Mouse (Mus musculus): ENCODE data around the gene Paqr9. TPM values are rescaled to one million over a fixed set of nuclear protein-coding genes. Genes with fewer than 3 reads are reported as not detected.
A peak's percentile ranks its signal among the peaks of the same experiment; 100 is the strongest.

Paqr9 gene
- total and polyA plus RNA-seq, 3 experiments = not detected

DNA sequence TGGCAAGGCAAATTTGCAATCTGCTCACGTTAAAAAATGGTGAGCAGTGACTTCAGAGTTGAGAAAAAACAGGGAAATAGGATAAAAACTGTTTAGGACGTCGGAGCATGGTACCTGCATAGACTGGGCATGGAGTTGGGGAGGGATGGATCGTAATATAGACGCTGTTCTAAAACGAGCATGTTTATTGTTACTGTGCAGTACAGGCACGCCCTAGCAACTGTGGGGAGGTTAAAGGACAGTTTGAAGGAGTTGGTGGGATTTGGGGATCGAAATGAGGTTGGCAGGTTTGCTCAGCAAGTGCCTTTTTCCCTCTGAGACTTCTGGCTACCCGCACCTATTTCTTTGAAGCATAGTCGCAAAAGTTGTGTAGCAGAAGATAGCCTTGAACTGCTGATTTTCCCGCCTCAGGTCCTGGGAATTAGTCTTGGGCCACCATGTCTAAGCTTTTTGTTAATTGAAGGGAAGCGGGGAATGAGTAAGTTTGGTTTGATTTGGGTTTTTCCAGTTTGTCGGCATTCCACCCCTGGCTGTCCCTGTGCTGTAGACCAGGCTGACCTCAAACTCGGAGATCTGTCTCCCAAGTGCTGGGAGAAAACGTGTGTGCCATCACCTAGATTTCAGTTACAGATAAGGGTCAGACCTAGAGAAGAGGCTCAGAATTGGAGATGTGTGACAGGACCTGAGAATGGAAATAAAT, 47.0 kb upstream of the Paqr9 start:
- H3K9me3 ChIP-seq (replicated peaks; ENCODE audit: low read length) = no peaks in the 10 kb centered on the region
- peak; percentile 26 for DNase-seq (ENCODE audit: extremely low read depth)
- in situ Hi-C loops (cut with MboI; ENCODE audit: low pct_ligation_motif_present, low pct_unique_long_range_greater_than_20kb, low sequenced_read_pairs) = no loop called here
- peak overlapping the region; percentile 52 for H3K4me2 ChIP-seq (ENCODE audit: insufficient read depth, low read depth, poor library complexity, severe bottlenecking)
- no peaks in the 10 kb centered on the region for H3K27me3 ChIP-seq (replicated peaks)
- dilution Hi-C loops (cut with MboI; ENCODE audit: extremely low pct_ligation_motif_present, extremely low pct_unique_long_range_greater_than_20kb, low sequenced_read_pairs) = no loop called here
- peaks cover 36% of the 10 kb centered on the region for H3K79me2 ChIP-seq (replicated peaks; ENCODE audit: control insufficient read depth, extremely low read depth, insufficient read depth, poor library complexity, severe bottlenecking)
- H3K9ac ChIP-seq (ENCODE audit: insufficient read depth, low read depth) = peak overlapping the region; percentile 76
- H3K36me3 ChIP-seq (replicated peaks in 1 of 2; ENCODE audit: control insufficient read depth in 1 of 2, insufficient read depth in 1 of 2, low read length in 1 of 2) = peaks cover 0 to 8% of the 10 kb centered on the region in 2 experiments
- TF ChIP-seq GABPA (IDR thresholded peaks at IDR 0.05; ENCODE audit: insufficient replicate concordance, low read depth, low read length) (no peak), ZNF384 (IDR thresholded peaks at IDR 0.05; ENCODE audit: low read depth, low read length) (no peak), MAFK (IDR thresholded peaks at IDR 0.05; ENCODE audit: insufficient replicate concordance, low read length) (0 out of 2 replicates have a peak, but pooled peaks have one; percentile 2), TCF12 (IDR thresholded peaks at IDR 0.05; ENCODE audit: low read depth, low read length) (no peak), JUN (IDR thresholded peaks at IDR 0.05; ENCODE audit: insufficient read depth, low read depth, low read length) (no peak), RAD21 (IDR thresholded peaks at IDR 0.05; ENCODE audit: low read depth, low read length) (no peak), SMC3 (IDR thresholded peaks at IDR 0.05; ENCODE audit: low read depth, low read length) (no peak), HCFC1 (IDR thresholded peaks at IDR 0.05; ENCODE audit: low read depth, low read length) (no peak), MAZ (IDR thresholded peaks at IDR 0.05; ENCODE audit: low read depth, low read length) (no peak), EP300 (IDR thresholded peaks at IDR 0.05; ENCODE audit: low read length) (no peak), UBTF (IDR thresholded peaks at IDR 0.05; ENCODE audit: low read depth, low read length) (no peak), PAX5 (IDR thresholded peaks at IDR 0.05; ENCODE audit: low read length) (no peak), USF1 (IDR thresholded peaks at IDR 0.05; ENCODE audit: low read depth, low read length) (no peak), CTCF (conservative IDR thresholded peaks at IDR 0.05 in 1 of 2, IDR thresholded peaks at IDR 0.05 in 1 of 2; ENCODE audit: low read depth in 2 of 2, low read length in 2 of 2) (no peak), MXI1 (IDR thresholded peaks at IDR 0.05; ENCODE audit: low read depth, low read length) (no peak), MYC (IDR thresholded peaks at IDR 0.05; ENCODE audit: low read depth, low read length) (no peak), BHLHE40 (IDR thresholded peaks at IDR 0.05; ENCODE audit: low read depth, low read length) (no peak), SIN3A (IDR thresholded peaks at IDR 0.05; ENCODE audit: low read length) (no peak), USF2 (conservative IDR thresholded peaks at IDR 0.05; ENCODE audit: low read depth, low read length) (no peak), TBP (conservative IDR thresholded peaks at IDR 0.05; ENCODE audit: low read depth, low read length) (0 out of 2 replicates have a peak, but pooled peaks have one; percentile 22), JUND (conservative IDR thresholded peaks at IDR 0.05; ENCODE audit: low read depth, low read length) (no peak), ZKSCAN1 (IDR thresholded peaks at IDR 0.05; ENCODE audit: borderline replicate concordance, low read depth, low read length) (no peak), MAX (IDR thresholded peaks at IDR 0.05; ENCODE audit: low read length) (no peak), E2F4 (IDR thresholded peaks at IDR 0.05; ENCODE audit: insufficient replicate concordance, low read depth, low read length) (no peak), POLR2AphosphoS2 (IDR thresholded peaks at IDR 0.05; ENCODE audit: low read depth, low read length) (no peak), NRF1 (IDR thresholded peaks at IDR 0.05; ENCODE audit: low read depth, low read length) (no peak), MEF2A (IDR thresholded peaks at IDR 0.05; ENCODE audit: borderline replicate concordance, low read depth, low read length) (no peak), ETS1 (conservative IDR thresholded peaks at IDR 0.05; ENCODE audit: low read depth, low read length) (no peak), NELFE (IDR thresholded peaks at IDR 0.05; ENCODE audit: low read depth, low read length) (0 out of 2 replicates have a peak, but pooled peaks have one; percentile 14), RCOR1 (conservative IDR thresholded peaks at IDR 0.05; ENCODE audit: low read depth, low read length) (0 out of 2 replicates have a peak, but pooled peaks have one; percentile 14), IRF4 (IDR thresholded peaks at IDR 0.05; ENCODE audit: low read depth, low read length) (no peak), CHD2 (IDR thresholded peaks at IDR 0.05; ENCODE audit: low read length) (no peak; the same call in 1 of the 2 replicates), ZMIZ1 (IDR thresholded peaks at IDR 0.05; ENCODE audit: low read depth, low read length) (no peak)
- peaks cover 0 to 19% of the 10 kb centered on the region in 2 experiments; a peak in 2 of 4 replicates for H3K4me1 ChIP-seq (ENCODE audit: control insufficient read depth in 1 of 2, insufficient read depth in 2 of 2)
- peak overlapping the region; percentile 75 to 98 (median 75) for H3K4me3 ChIP-seq (replicated peaks in 1 of 3; ENCODE audit: low read depth in 2 of 3, low read length in 2 of 3, poor library complexity in 1 of 3)
- H3K27ac ChIP-seq (ENCODE audit: insufficient read depth, low read depth) = peak overlapping the region; percentile 92
